Mouse (Mus musculus) stomach, postnatal 0 days (tissue): ENCODE measurements around the gene Gnat1. TPM values are rescaled to one million over a fixed set of nuclear protein-coding genes. Genes with fewer than 3 reads are reported as not detected.
A peak's percentile ranks its signal among the peaks of the same experiment; 100 is the strongest.

Source experiments
- ATAC-seq: fragments of 200-750 bp; cut with Nextera tagmentation; 2 replicates; pipeline ENCODE4 v1.8.0; 2017; ENCODE audit not compliant: low FRiP score, low TSS enrichment
- DNase-seq: peaks from one replicate; pipeline ENCODE4 v3.0.0-alpha.2; 2016; ENCODE audit warnings: low spot score
- H3K27ac ChIP-seq: fragments of 300-500 bp; sonication (generic); replicated peaks from 2 replicates; pipeline ENCODE4 v1.5.1; 2014; ENCODE audit warnings: mild to moderate bottlenecking, control low read depth
- H3K27me3 ChIP-seq: fragments of 300-500 bp; sonication (generic); 2 replicates; pipeline ENCODE4 v1.6.1; 2014; ENCODE audit warnings: low read length; ENCODE audit not compliant: control insufficient read depth, insufficient read depth
- H3K36me3 ChIP-seq: fragments of 300-500 bp; sonication (generic); 2 replicates; pipeline ENCODE4 v1.6.1; 2014; ENCODE audit warnings: low read length, mixed read lengths; ENCODE audit not compliant: control insufficient read depth, insufficient read depth
- H3K4me1 ChIP-seq: fragments of 300-500 bp; sonication (generic); replicated peaks from 2 replicates; pipeline ENCODE4 v1.6.1; 2014; ENCODE audit warnings: antibody characterized with exemption; ENCODE audit not compliant: control insufficient read depth, insufficient read depth
- H3K4me2 ChIP-seq: fragments of 300-500 bp; sonication (generic); replicated peaks from 2 replicates; pipeline ENCODE4 v1.6.1; 2014; ENCODE audit warnings: low read depth, mild to moderate bottlenecking, control low read depth, moderate library complexity
- H3K4me3 ChIP-seq: fragments of 300-500 bp; sonication (generic); 2 replicates; pipeline ENCODE4 v1.5.1; 2014; ENCODE audit warnings: low read depth, low read length, control low read depth
- H3K9ac ChIP-seq: fragments of 300-500 bp; sonication (generic); 2 replicates; pipeline ENCODE4 v1.6.1; 2014; ENCODE audit warnings: mild to moderate bottlenecking, low read length, control low read depth, mixed read lengths
- H3K9me3 ChIP-seq: fragments of 300-500 bp; sonication (generic); 2 replicates; pipeline ENCODE4 v1.6.1; 2016; ENCODE audit warnings: low read length; ENCODE audit not compliant: control insufficient read depth
- CTCF ChIP-seq: IDR thresholded peaks from 2 replicates; pipeline ENCODE4 v1.5.1; 2016; ENCODE audit warnings: antibody characterized with exemption, low read depth, mild to moderate bottlenecking, moderate library complexity
- EP300 ChIP-seq: optimal IDR thresholded peaks from 2 replicates; pipeline ENCODE3; 2016; ENCODE audit warnings: antibody characterized with exemption
- WGBS: fragments of 180-500 bp; shearing (Covaris S2); extraction: QIAGEN DNeasy Blood & Tissue Kit; methylation state at CpG from one replicate; pipeline ENCODE4 v1.1.7; 2014; 5-methylcytosine and 5-hydroxymethylcytosine counted together
- polyA plus RNA-seq: library from polyadenylated mRNA; unstranded; fragments of >200 nt; fragmentation: Nextera tagmentation; extraction: Ambion mirVana; gene quantifications from 2 replicates; pipeline ENCODE4 v1.2.1, GENCODE M21; 2015

The Gnat1 gene
- polyA plus RNA-seq, 1 experiment from 2014 or later: 2.9 TPM

DNA sequence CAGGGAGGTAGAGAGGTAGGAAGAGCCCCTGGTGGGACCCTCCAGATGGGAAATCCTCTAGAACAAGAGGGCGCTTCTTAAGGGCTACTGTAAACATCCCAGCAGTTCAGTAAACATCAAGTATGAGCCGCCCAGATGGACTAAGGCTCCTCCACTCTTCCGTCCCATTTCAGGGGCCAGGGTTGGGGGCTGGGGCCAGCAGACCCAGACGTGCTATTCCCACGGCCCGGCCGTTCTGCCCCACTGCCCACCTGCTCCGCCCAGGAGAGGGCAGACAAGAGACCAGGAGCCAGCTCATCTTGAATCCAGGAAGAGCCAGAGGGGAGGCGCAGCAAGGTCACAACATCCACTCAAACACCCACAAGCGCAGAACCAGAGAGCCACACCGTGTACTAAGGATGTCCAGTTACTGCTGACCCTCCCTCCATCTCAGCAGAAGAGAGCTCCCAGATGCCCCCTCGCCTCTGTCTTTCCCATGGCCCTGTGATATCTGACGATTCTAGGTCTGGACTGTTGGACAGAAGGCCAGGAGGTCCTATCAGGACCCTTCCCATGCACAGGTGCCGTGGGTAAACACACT lies 19.2 kb upstream of the Gnat1 start:
- DNase-seq: no peak
- peak overlapping the region; percentile 34 for H3K4me2 ChIP-seq
- H3K27me3 ChIP-seq: no peaks in the 10 kb centered on the region
- WGBS: 20% methylated on average over 14 of the region's 14 CpGs
- TF ChIP-seq CTCF (peak; percentile 55), EP300 (no peak)
- H3K36me3 ChIP-seq: no peaks in the 10 kb centered on the region
- H3K27ac ChIP-seq: peak overlapping the region; percentile 83
- H3K4me1 ChIP-seq: peaks cover 48% of the 10 kb centered on the region
- no peak overlapping the region for H3K4me3 ChIP-seq
- H3K9ac ChIP-seq: peak overlapping the region; percentile 23; the same call in 1 of the 2 replicates
- no peaks in the 10 kb centered on the region for H3K9me3 ChIP-seq
- no peak for ATAC-seq

DNA sequence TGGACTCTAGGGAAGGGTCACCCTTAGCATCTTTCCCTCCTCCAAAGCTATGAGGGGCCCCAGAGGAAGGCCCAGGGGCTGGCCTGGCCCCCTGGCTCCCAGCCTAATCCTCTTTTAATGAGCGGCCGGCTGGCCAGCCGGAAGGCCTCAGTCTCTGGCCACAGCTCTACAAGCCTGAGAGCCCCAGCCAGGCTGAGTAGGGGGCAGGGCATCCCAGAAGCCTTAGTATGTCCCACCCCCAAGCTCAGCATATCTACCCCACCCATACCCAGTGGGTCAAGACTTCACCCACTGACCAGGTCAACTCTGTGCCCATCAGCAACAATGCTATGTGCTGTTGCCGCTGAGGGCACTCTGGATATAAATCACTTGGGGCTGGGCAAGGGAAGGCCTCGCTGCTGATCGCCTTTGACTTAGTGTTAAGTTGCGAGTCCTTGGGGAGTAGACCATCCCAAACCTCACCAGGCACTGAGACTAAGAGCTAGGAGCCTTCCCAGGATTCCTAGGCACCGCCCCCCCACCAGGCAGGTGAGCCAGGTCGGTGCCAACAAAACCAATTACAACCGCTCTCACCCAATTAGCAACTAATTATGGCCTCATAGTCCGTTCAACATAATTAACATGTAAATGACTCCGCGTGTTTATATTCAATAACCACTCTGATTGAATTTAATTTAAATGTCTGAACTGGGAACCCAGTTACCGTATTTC lies 18.5 kb upstream of the Gnat1 start:
- DNase-seq (no peak), ATAC-seq (no peak)
- no peaks in the 10 kb centered on the region for H3K36me3 ChIP-seq
- 29% methylated on average over 14 of the region's 14 CpGs for WGBS
- H3K4me3 ChIP-seq: no peak overlapping the region
- no peak for TF ChIP-seq CTCF
- no peak for TF ChIP-seq EP300
- H3K9ac ChIP-seq: no peak overlapping the region; the same call in 1 of the 2 replicates
- H3K27me3 ChIP-seq: no peaks in the 10 kb centered on the region
- H3K27ac ChIP-seq: peak overlapping the region; percentile 83
- H3K4me2 ChIP-seq: peak overlapping the region; percentile 34
- H3K9me3 ChIP-seq: no peaks in the 10 kb centered on the region
- H3K4me1 ChIP-seq: peaks cover 45% of the 10 kb centered on the region

DNA sequence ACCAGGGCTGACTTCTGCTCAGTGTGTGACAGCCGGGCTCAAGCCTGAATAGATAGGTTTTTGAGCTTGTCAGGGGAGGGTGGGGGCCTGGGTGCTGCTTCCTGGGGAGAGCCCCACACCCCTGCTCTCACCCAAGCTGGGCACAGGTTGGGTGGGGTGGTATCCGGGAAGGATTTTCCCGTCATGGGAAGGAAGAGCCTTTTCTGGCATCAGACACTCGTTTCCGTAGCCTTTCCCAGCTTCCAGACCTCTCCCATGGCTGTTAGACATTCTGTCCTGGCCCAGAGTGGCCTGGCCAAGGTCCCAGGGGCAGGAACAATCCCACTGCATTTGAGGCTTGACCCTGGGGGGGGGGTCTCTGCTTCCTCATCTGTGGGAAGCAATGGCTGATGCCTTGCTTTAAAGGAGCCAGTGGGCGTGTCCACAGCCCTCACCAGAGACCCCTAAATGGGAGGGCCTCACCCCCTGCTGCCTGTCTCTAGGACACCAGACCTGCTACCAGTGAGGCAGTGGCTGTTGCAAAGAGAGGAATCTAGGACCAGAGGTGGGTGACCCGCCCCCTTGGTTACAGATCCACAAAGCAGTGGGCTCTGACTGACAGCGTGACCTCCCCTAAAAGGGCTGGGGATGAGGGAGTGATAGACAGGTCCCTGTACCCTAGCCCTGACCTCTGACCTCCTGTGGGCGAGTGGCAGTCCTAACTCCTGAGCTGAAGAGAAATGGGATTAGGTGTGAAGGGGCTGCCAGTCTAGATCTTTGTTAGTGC lies 17.5 kb upstream of the Gnat1 start:
- Histone ChIP-seq H3K9ac (no peak overlapping the region), H3K9me3 (no peaks in the 10 kb centered on the region), H3K27me3 (no peaks in the 10 kb centered on the region), H3K4me1 (peaks cover 41% of the 10 kb centered on the region), H3K27ac (peak overlapping the region; percentile 40; the same call in 1 of the 2 replicates), H3K4me3 (no peak overlapping the region), H3K4me2 (no peak overlapping the region), H3K36me3 (no peaks in the 10 kb centered on the region)
- WGBS: 49% methylated on average over 9 of the region's 9 CpGs
- ATAC-seq: no peak
- no peak for DNase-seq
- no peak for TF ChIP-seq CTCF
- no peak for TF ChIP-seq EP300

DNA sequence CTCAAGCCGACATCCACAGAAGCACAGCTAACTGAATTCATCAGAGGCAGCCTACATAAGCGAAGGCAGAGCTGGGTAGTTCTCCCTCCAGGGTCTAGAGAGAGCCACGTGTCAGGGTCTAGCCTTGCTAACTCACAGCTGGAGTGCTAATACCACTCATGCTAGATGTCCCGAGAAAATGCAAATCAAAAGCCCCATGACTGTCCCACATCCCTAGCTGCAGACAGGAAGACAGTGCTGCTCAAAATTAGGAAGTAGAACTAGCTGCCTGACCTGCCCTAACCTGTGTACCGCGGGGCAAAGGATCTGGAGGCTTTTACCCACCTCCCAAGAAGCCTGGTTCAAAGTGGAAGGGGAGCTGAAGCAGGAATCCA lies 16.6 kb upstream of the Gnat1 start:
- peaks cover 37% of the 10 kb centered on the region for H3K4me1 ChIP-seq

DNA sequence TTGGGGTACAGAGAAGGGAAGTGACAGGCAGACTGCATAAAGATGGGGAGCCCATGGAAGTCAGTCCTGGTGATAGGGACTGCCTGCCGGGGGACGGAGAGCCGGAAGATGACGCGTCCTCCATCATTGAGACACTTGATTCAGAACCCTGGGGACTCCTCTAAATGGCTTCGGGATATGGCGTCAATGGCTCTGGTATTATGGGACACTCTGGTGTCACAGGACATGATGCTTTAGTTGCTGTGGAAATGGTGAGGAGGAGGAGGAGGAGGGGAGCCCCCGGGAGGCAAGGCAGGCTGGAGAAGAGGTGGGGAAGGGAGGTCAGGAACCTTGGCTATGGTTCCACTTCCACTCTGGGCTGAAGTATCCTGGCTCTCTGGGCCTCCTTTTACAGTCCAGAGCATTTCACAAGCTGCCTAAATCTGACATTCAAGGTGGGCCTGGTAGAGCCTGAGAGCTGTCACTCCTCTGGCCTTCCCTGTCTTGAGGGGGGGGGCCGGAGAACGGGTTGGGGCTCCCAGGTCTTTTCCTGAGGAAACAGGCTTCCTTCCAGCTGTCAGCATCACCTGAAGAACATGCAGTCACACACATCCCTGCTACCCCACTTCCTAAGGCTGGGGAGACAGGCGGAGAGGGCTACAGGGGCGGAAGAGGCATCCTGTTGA lies 16.1 kb upstream of the Gnat1 start:
- ATAC-seq (no peak), DNase-seq (no peak)
- H3K4me2 ChIP-seq: no peak overlapping the region
- H3K4me1 ChIP-seq: peaks cover 32% of the 10 kb centered on the region
- WGBS: 67% methylated on average over 12 of the region's 12 CpGs
- 0 out of 2 replicates have a peak overlapping the region, but pooled peaks have one; percentile 5 for H3K27ac ChIP-seq
- H3K27me3 ChIP-seq: no peaks in the 10 kb centered on the region
- H3K36me3 ChIP-seq: peaks cover 2% of the 10 kb centered on the region; the same call in 1 of the 2 replicates
- H3K9me3 ChIP-seq: no peaks in the 10 kb centered on the region
- TF ChIP-seq CTCF (no peak), EP300 (no peak)
- no peak overlapping the region for H3K9ac ChIP-seq
- H3K4me3 ChIP-seq: no peak overlapping the region

More for the DNA sequence above, 16.6 kb upstream of the Gnat1 start:
- DNase-seq: no peak
- Histone ChIP-seq H3K27me3 (no peaks in the 10 kb centered on the region), H3K36me3 (no peaks in the 10 kb centered on the region; the same call in 1 of the 2 replicates), H3K4me2 (no peak overlapping the region), H3K27ac (0 out of 2 replicates have a peak overlapping the region, but pooled peaks have one; percentile 5), H3K9me3 (no peaks in the 10 kb centered on the region), H3K4me3 (no peak overlapping the region), H3K9ac (no peak overlapping the region)
- no peak for ATAC-seq
- 34% methylated on average over 6 of the region's 6 CpGs for WGBS
- TF ChIP-seq EP300 (no peak), CTCF (no peak)
